Mouse (Mus musculus) small intestine, adult 2 months (tissue): ENCODE measurements at regions not wholly inside any gene's neighbourhood (a gene's known extent, or its start where the extent isn't known, plus 50 kb on each side); places are given as distances from the start of the nearest gene placed in this dataset.

ENCODE experiments used
- CTCF ChIP-seq: fragments of 200-500 bp; IDR thresholded peaks from 2 replicates; pipeline ENCODE4 v1.5.1; 2012; ENCODE audit warnings: low read depth, mild to moderate bottlenecking, control low read depth, inconsistent platforms, low read length, moderate library complexity, mixed read lengths; ENCODE audit not compliant: insufficient replicate concordance, insufficient read length; ENCODE audit errors: extremely low read depth
- POLR2A ChIP-seq: fragments of 200-500 bp; IDR thresholded peaks from 2 replicates; pipeline ENCODE4 v1.6.1; 2012; ENCODE audit warnings: low read depth, mild to moderate bottlenecking, control low read depth, inconsistent platforms, low read length, moderate library complexity

GRCm38 (mm10) chr4:34157818-34158511, 108.0 kb upstream of the Spaca1 start:
- TF ChIP-seq CTCF (no peak), POLR2A (no peak)
